Mouse (Mus musculus) cerebellum, adult 11 months (tissue): ENCODE measurements around the gene Otulinl.
A peak's percentile ranks its signal among the peaks of the same experiment; 100 is the strongest.

Experiments used
- DNase-seq: peaks from one replicate; pipeline ENCODE4 v3.0.0; 2022

Otulinl gene

GRCm38 (mm10) chr15:27647686-27648085, 33.7 kb downstream of the Otulinl start:
- no peak for DNase-seq

- no peak for DNase-seq
Observed at GRCm38 (mm10) chr15:27646665-27647064, 34.7 kb downstream of the Otulinl start.

- DNase-seq, result no peak
Observed at GRCm38 (mm10) chr15:27645250-27645649, 36.1 kb downstream of the Otulinl start.

GRCm38 (mm10) chr15:27642895-27643294, 38.5 kb downstream of the Otulinl start:
- no peak for DNase-seq

- no peak for DNase-seq
Observed at GRCm38 (mm10) chr15:27641171-27641570, 40.2 kb downstream of the Otulinl start.

- DNase-seq, result no peak
Observed at GRCm38 (mm10) chr15:27633941-27634900, 47.2 kb downstream of the Otulinl start.

- DNase-seq, result peak; percentile 99
Observed at GRCm38 (mm10) chr15:27630601-27631383, 50.6 kb downstream of the Otulinl start, which contains the start of gene Otulin. Gene Otulin (minus strand): TSS chr15:27630693.

GRCm38 (mm10) chr15:27629800-27630600, 51.4 kb downstream of the Otulinl start:
- DNase-seq, result no peak

GRCm38 (mm10) chr15:27629046-27629445, 52.3 kb downstream of the Otulinl start:
- DNase-seq, result no peak

GRCm38 (mm10) chr15:27627794-27628193, 53.6 kb downstream of the Otulinl start:
- DNase-seq, result no peak

GRCm38 (mm10) chr15:27626314-27626713, 55.1 kb downstream of the Otulinl start:
- no peak for DNase-seq

- no peak for DNase-seq
Observed at GRCm38 (mm10) chr15:27625890-27626255, 55.5 kb downstream of the Otulinl start.

- peak; percentile 38 for DNase-seq
Observed at GRCm38 (mm10) chr15:27625014-27625889, 56.1 kb downstream of the Otulinl start.

GRCm38 (mm10) chr15:27623286-27623685, 58.1 kb downstream of the Otulinl start:
- no peak for DNase-seq

- no peak for DNase-seq
Observed at GRCm38 (mm10) chr15:27620475-27621185, 60.7 kb downstream of the Otulinl start.

GRCm38 (mm10) chr15:27619683-27620082, 61.7 kb downstream of the Otulinl start:
- no peak for DNase-seq

- no peak for DNase-seq
Observed at GRCm38 (mm10) chr15:27618778-27619533, 62.4 kb downstream of the Otulinl start.

- no peak for DNase-seq
Observed at GRCm38 (mm10) chr15:27617227-27617626, 64.2 kb downstream of the Otulinl start.

GRCm38 (mm10) chr15:27616159-27616558, 65.2 kb downstream of the Otulinl start:
- DNase-seq, result peak; percentile 42

GRCm38 (mm10) chr15:27613255-27613654, 68.1 kb downstream of the Otulinl start:
- no peak for DNase-seq
